Mouse (Mus musculus) embryonic fibroblast, embryonic 13.5 days (primary cell): ENCODE data around the gene Olfr670.
"Not testable (repeated sequence)": the region's sequence is repeated elsewhere in the genome, so short reads cannot be mapped to it uniquely, and the experiment has no call there.

Experiments
- CTCF ChIP-seq: IDR thresholded peaks from 2 replicates; pipeline ENCODE4 v1.5.1; 2011; ENCODE audit warnings: mild to moderate bottlenecking, control low read depth, low read length, moderate library complexity, borderline replicate concordance; ENCODE audit not compliant: insufficient read depth
- POLR2A ChIP-seq: IDR thresholded peaks from 2 replicates; pipeline ENCODE4 v1.6.1; 2011; ENCODE audit warnings: low read depth, mild to moderate bottlenecking, control low read depth, low read length, moderate library complexity

GRCm38 (mm10) chr7:104972507-104972906 lies 10.1 kb upstream of the Olfr670 start:
- not testable (repeated sequence) for TF ChIP-seq POLR2A, CTCF
